Mouse (Mus musculus) limb, embryonic 15.5 days (tissue): ENCODE measurements around the gene Adam15. TPM values are rescaled to one million over a fixed set of nuclear protein-coding genes. Genes with fewer than 3 reads are reported as not detected.
A peak's percentile ranks its signal among the peaks of the same experiment; 100 is the strongest.

Experiments used
- ATAC-seq: fragments of 200-750 bp; cut with Nextera tagmentation; 2 replicates; pipeline ENCODE4 v1.8.0; 2017; ENCODE audit warnings: low read depth, moderate TSS enrichment; ENCODE audit not compliant: insufficient number of reproducible peaks, low FRiP score, low TSS enrichment
- H3K27ac ChIP-seq: fragments of 300-500 bp; sonication (generic); 2 replicates; pipeline ENCODE4 v1.5.1; 2015; ENCODE audit warnings: moderate library complexity, mild to moderate bottlenecking, inconsistent platforms
- H3K27me3 ChIP-seq: fragments of 300-500 bp; sonication (generic); 2 replicates; pipeline ENCODE4 v1.6.1; 2015; ENCODE audit warnings: inconsistent platforms
- H3K36me3 ChIP-seq: fragments of 300-500 bp; sonication (generic); 2 replicates; pipeline ENCODE4 v1.6.1; 2015; ENCODE audit warnings: inconsistent platforms
- H3K4me1 ChIP-seq: fragments of 300-500 bp; sonication (generic); 2 replicates; pipeline ENCODE4 v1.6.1; 2015; ENCODE audit warnings: inconsistent platforms
- H3K4me2 ChIP-seq: fragments of 300-500 bp; sonication (generic); 2 replicates; pipeline ENCODE4 v1.6.1; 2015; ENCODE audit warnings: mild to moderate bottlenecking, inconsistent platforms
- H3K4me3 ChIP-seq: fragments of 300-500 bp; sonication (generic); 2 replicates; pipeline ENCODE4 v1.5.1; 2015; ENCODE audit warnings: mild to moderate bottlenecking, inconsistent platforms
- H3K9ac ChIP-seq: fragments of 300-500 bp; sonication (generic); 2 replicates; pipeline ENCODE4 v1.6.1; 2015; ENCODE audit warnings: inconsistent platforms
- H3K9me3 ChIP-seq: fragments of 300-500 bp; sonication (generic); 2 replicates; pipeline ENCODE4 v1.6.1; 2016; ENCODE audit warnings: inconsistent platforms
- WGBS: fragments of 180-500 bp; shearing (Covaris S2); methylation state at CpG from one replicate; pipeline ENCODE4 v1.1.7; 2015; 5-methylcytosine and 5-hydroxymethylcytosine counted together
- polyA plus RNA-seq: library from polyadenylated mRNA; unstranded; fragments of >200 nt; fragmentation: Nextera tagmentation; extraction: Ambion mirVana; gene quantifications from 2 replicates; pipeline ENCODE4 v1.2.1, GENCODE M21; 2015

Adam15 gene
- polyA plus RNA-seq, 1 experiment from 2014 or later: 94.4 TPM

GRCm38 (mm10) chr3:89305551-89306325, 44.1 kb downstream of the Adam15 start:
- Histone ChIP-seq H3K9ac (no peak overlapping the region), H3K27me3 (no peaks in the 10 kb centered on the region), H3K9me3 (no peaks in the 10 kb centered on the region)

DNA sequence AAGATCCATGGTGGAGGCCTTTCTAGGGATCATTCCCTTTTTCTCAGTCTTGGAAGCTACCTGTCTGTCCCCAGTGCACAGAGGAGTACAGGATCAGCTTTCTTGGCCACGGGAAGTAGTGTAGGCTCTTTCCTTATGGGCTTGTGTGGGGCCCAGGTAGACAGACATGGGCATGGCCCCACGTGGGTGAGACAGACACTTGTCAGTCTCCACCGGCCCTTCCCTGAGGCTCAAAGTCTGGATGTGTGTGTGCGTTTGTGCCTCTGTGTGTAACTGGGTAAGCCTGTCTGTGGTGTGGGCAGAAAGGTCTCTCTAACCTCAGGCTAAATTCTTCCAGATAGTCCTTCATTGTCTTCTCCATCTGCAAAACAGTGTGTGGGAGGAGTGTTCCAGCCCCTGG, 44.7 kb downstream of the Adam15 start:
- 66% methylated on average over 4 of the region's 4 CpGs for WGBS
- no peak overlapping the region for H3K9ac ChIP-seq
- no peak for ATAC-seq
- no peaks in the 10 kb centered on the region for H3K36me3 ChIP-seq
- peaks cover 19% of the 10 kb centered on the region; the same call in 1 of the 2 replicates for H3K4me1 ChIP-seq
- H3K4me2 ChIP-seq: no peak overlapping the region
- H3K27ac ChIP-seq: no peak overlapping the region
- no peak overlapping the region for H3K4me3 ChIP-seq
- no peaks in the 10 kb centered on the region for H3K27me3 ChIP-seq
- H3K9me3 ChIP-seq: no peaks in the 10 kb centered on the region

More at GRCm38 (mm10) chr3:89305551-89306325, 44.1 kb downstream of the Adam15 start:
- Histone ChIP-seq H3K36me3 (no peaks in the 10 kb centered on the region), H3K27ac (no peak overlapping the region), H3K4me3 (no peak overlapping the region), H3K4me1 (peaks cover 18% of the 10 kb centered on the region; the same call in 1 of the 2 replicates), H3K4me2 (no peak overlapping the region)
- 45% methylated on average over 8 of the region's 8 CpGs for WGBS
- ATAC-seq: 0 out of 2 replicates have a peak, but pooled peaks have one; percentile 49

DNA sequence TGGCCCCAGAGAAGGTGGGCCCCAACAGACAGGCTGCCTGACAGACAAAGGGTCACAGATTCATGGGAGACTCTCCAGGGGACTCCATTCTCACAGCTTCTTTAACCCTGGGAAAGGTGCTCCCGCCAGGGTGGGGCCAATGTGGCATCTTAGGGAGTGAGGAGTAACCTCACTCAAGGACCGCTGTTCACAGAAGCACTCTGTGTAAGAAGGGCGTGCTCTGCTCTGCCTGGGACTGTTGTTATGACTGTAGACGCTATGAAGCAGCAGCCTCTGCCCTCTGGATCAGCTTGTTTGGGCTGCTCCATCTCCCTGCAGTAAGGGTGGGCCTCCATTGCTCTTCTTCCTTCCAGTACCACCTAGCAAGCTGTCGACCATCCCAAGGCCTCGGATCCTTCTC, 45.4 kb downstream of the Adam15 start:
- Histone ChIP-seq H3K9ac (no peak overlapping the region), H3K36me3 (no peaks in the 10 kb centered on the region), H3K27ac (no peak overlapping the region), H3K4me3 (no peak overlapping the region), H3K4me2 (no peak overlapping the region), H3K27me3 (no peaks in the 10 kb centered on the region), H3K9me3 (no peaks in the 10 kb centered on the region), H3K4me1 (peaks cover 26% of the 10 kb centered on the region)
- ATAC-seq: no peak
- 62% methylated on average over 6 of the region's 6 CpGs for WGBS

- no peaks in the 10 kb centered on the region for H3K9me3 ChIP-seq
- H3K9ac ChIP-seq: no peak overlapping the region
- H3K4me2 ChIP-seq: no peak overlapping the region
- H3K27ac ChIP-seq: no peak overlapping the region
- H3K27me3 ChIP-seq: no peaks in the 10 kb centered on the region
- ATAC-seq: no peak
- no peaks in the 10 kb centered on the region for H3K36me3 ChIP-seq
- H3K4me1 ChIP-seq: peaks cover 18% of the 10 kb centered on the region
- no peak overlapping the region for H3K4me3 ChIP-seq
- 79% methylated on average over 2 of the region's 2 CpGs for WGBS
Measured at GRCm38 (mm10) chr3:89300514-89300913, 49.3 kb downstream of the Adam15 start.

GRCm38 (mm10) chr3:89300071-89300470, 49.7 kb downstream of the Adam15 start:
- ATAC-seq: no peak
- H3K9ac ChIP-seq: 0 out of 2 replicates have a peak overlapping the region, but pooled peaks have one; percentile 28
- WGBS: 36% methylated on average over 1 of the region's 1 CpGs
- peaks cover 15% of the 10 kb centered on the region for H3K4me1 ChIP-seq
- no peak overlapping the region for H3K27ac ChIP-seq
- no peaks in the 10 kb centered on the region for H3K36me3 ChIP-seq
- peak overlapping the region; percentile 23; the same call in 1 of the 2 replicates for H3K4me3 ChIP-seq
- no peaks in the 10 kb centered on the region for H3K27me3 ChIP-seq
- peak overlapping the region; percentile 42 for H3K4me2 ChIP-seq
- no peaks in the 10 kb centered on the region for H3K9me3 ChIP-seq

DNA sequence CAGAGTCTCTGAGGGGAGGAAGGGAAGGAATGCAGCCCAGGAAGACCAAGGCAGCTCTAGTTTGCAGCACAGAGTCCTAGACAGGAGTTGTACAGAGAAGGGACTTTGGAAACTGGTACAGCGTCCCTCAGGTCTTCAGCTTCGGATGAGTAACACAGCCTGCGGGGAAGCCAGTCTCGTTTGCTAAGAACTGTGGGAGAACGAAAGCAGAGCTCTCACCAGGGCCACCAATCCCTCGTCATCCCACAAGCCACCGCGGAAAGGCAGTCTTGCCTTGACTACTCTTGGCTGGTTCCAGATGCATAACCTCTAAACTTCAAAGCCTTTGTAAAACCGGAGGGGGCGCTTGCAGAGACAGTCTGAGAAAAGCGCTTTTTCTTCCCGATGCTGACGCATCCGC, 50.3 kb downstream of the Adam15 start:
- WGBS: 1% methylated on average over 14 of the region's 14 CpGs
- H3K9ac ChIP-seq: 0 out of 2 replicates have a peak overlapping the region, but pooled peaks have one; percentile 28
- no peaks in the 10 kb centered on the region for H3K27me3 ChIP-seq
- peak overlapping the region; percentile 42 for H3K4me2 ChIP-seq
- peaks cover 12% of the 10 kb centered on the region for H3K4me1 ChIP-seq
- peak overlapping the region; percentile 23 for H3K4me3 ChIP-seq
- H3K27ac ChIP-seq: no peak overlapping the region; the same call in 1 of the 2 replicates
- H3K36me3 ChIP-seq: no peaks in the 10 kb centered on the region
- H3K9me3 ChIP-seq: no peaks in the 10 kb centered on the region
- ATAC-seq: no peak

DNA sequence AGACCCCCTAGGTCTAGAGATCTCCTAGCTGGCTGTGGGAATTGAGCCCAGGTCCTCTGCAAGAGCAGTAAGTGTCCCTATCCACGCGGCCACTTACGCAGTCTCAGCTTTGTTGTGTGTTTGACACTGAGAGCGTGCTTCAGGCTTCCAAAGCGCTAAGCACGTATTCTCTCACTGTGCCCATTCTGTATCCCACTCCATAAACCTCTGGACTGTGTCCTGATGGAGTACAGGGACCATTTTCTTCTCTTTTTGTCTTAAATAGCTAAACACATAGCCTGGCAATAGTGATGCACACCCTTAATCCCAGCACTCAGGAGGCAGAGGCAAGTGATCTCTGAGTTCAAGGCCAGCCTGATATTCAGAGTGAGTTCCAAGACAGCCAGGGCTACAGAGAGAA, 50.9 kb downstream of the Adam15 start:
- H3K4me1 ChIP-seq: peaks cover 12% of the 10 kb centered on the region
- no peaks in the 10 kb centered on the region for H3K9me3 ChIP-seq
- no peaks in the 10 kb centered on the region for H3K36me3 ChIP-seq
- H3K4me3 ChIP-seq: no peak overlapping the region
- WGBS: 89% methylated on average over 6 of the region's 6 CpGs
- no peaks in the 10 kb centered on the region for H3K27me3 ChIP-seq
- H3K9ac ChIP-seq: no peak overlapping the region
- ATAC-seq: no peak
- H3K27ac ChIP-seq: no peak overlapping the region
- no peak overlapping the region for H3K4me2 ChIP-seq

GRCm38 (mm10) chr3:89296761-89297396, 52.9 kb downstream of the Adam15 start:
- ATAC-seq: no peak
- Histone ChIP-seq H3K27ac (no peak overlapping the region), H3K9me3 (no peaks in the 10 kb centered on the region), H3K27me3 (no peaks in the 10 kb centered on the region), H3K4me1 (peaks cover 12% of the 10 kb centered on the region), H3K4me3 (no peak overlapping the region), H3K4me2 (no peak overlapping the region), H3K9ac (no peak overlapping the region), H3K36me3 (no peaks in the 10 kb centered on the region)
- WGBS: 69% methylated on average over 11 of the region's 11 CpGs

DNA sequence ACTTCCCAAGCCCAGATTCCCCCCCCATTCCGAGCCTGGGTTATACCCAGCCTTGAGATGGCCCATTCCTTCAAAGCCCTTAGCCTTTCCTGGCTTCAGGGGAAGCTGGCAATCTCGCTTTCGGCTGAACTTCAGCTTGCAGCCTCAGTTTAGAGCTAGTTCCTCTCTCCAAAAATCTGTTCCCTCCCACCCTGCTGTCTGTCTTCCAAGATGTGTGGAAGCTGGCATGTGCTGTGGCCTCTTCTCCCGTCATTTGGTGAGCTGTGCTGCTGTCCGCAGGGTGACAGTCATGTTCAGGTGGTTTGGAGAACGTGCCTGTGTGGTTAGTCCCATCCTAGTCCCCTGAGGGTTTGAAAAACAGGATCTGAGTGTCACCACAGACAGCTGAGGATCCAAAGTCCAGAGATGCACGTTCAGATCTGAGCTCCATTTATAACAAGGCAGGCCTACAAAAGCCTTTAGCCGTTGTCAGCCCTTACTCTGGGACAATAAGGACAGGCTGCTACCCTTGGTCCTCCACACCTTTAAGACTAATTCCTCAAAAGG, 54.0 kb downstream of the Adam15 start:
- peaks cover 20% of the 10 kb centered on the region for H3K4me1 ChIP-seq
- H3K4me3 ChIP-seq: no peak overlapping the region
- WGBS: 75% methylated on average over 8 of the region's 8 CpGs
- no peak for ATAC-seq
- H3K9ac ChIP-seq: no peak overlapping the region
- H3K27me3 ChIP-seq: no peaks in the 10 kb centered on the region
- H3K36me3 ChIP-seq: no peaks in the 10 kb centered on the region
- no peak overlapping the region for H3K4me2 ChIP-seq
- H3K9me3 ChIP-seq: no peaks in the 10 kb centered on the region
- H3K27ac ChIP-seq: no peak overlapping the region

- Histone ChIP-seq H3K4me1 (peaks cover 10% of the 10 kb centered on the region; the same call in 1 of the 2 replicates), H3K4me2 (no peak overlapping the region), H3K9ac (no peak overlapping the region), H3K27me3 (no peaks in the 10 kb centered on the region), H3K27ac (no peak overlapping the region), H3K36me3 (no peaks in the 10 kb centered on the region), H3K9me3 (no peaks in the 10 kb centered on the region), H3K4me3 (no peak overlapping the region)
- WGBS: 65% methylated on average over 5 of the region's 5 CpGs
- no peak for ATAC-seq
Measured at GRCm38 (mm10) chr3:89294195-89294594, 55.6 kb downstream of the Adam15 start.

DNA sequence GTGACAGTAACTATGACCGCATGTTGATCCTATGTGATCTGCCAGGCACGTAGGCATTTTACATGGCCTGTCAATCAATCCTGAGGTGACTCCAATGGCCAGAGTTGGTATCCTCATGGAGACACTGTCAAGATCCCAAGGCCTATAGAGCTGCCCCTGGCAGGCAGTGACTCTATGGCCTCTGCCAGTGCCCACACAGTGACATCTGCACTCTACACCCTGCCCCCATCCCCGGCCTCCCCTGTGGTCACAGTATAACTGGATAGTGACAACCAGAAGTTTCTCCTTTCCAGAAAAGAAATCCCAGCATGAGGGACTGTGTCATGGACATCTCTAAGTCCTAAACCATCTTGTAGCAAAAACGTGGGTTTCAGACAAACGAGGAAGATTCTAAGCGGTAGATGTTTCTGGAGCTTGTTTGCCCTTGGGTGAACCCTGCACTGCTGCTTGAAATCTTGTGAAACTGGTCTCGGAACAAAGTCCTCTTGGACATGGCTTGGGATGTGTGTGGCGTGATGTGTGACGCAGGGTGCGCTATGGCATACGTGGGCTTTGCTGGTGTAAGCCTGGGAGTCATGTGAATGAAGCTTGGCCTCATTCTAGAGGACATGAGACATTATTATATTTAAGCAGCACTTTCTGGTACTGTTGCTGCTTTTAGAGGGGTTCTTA, 56.4 kb downstream of the Adam15 start:
- Histone ChIP-seq H3K9ac (no peak overlapping the region), H3K36me3 (no peaks in the 10 kb centered on the region), H3K4me3 (no peak overlapping the region), H3K27ac (no peak overlapping the region), H3K4me2 (no peak overlapping the region), H3K4me1 (peaks cover 8% of the 10 kb centered on the region; the same call in 1 of the 2 replicates), H3K27me3 (no peaks in the 10 kb centered on the region), H3K9me3 (no peaks in the 10 kb centered on the region)
- no peak for ATAC-seq
- 90% methylated on average over 11 of the region's 11 CpGs for WGBS
